Mouse (Mus musculus): Measurements from ENCODE around the gene Gm12166.

Gm12166 gene

DNA sequence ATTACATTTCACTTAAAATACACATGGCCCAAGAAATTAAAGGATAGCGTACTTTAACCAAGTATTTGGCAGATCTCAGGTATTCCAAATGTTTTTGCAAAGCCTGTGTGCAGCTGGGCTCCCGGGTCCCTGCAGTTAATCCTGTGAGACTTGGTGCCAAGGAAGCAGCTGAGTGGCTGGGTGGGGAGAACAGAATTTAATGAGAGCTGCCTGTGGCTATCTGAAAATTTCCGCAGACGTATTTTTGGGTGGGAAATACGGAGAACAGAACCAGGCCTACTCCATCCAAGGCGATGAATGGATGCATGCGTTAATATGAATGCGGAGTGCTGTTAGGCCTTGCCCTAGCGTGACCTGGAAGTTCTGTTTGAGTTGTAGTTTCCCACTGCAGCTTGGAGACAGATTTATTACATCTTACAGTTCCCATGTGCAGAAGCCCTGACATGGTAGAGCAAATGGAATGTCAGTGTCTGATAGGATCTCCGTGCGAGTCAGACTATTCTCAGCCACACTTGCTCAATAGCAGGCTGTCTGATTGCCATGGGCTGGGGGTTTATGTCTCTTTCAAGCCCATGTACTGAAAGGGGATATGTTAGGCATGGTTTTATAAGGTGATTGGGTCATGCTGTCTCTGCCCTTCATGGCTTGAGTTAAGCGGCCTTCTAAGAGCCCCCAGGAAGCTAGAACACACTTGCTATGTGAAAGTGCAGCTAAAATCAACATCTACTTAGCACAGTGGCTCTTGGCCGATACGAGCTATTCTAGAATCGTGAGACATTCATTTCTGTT, 21.1 kb upstream of the Gm12166 start:
- no peak for DNase-seq (ENCODE audit: low read depth)

GRCm38 (mm10) chr11:46072466-46073060, 20.4 kb upstream of the Gm12166 start:
- no peak for DNase-seq (ENCODE audit: low read depth)

- no peak for DNase-seq (ENCODE audit: low read depth)
Observed at GRCm38 (mm10) chr11:46070789-46071188, 18.7 kb upstream of the Gm12166 start.

DNA sequence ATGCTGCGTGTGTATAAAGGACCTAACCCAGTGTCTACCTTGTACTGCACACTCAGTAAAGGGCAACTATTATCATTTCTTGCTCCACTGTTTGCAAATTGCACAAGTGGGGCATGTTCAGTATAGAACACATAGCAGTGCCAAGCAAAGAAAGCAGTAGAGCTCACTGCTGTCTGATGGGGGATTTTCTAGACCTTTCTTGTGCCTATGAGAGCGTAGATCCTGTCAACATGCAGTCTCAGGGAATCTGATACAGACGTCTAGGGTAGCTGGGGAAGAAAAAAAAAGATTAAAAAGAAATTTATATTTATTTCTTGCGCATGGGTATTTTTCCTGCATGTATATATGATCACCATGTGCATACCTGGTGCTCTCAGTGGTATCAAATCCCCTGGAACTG, 18.0 kb upstream of the Gm12166 start:
- no peak for DNase-seq (ENCODE audit: low read depth)

- no peak for DNase-seq (ENCODE audit: low read depth)
Observed at GRCm38 (mm10) chr11:46069408-46070003, 17.4 kb upstream of the Gm12166 start.

DNA sequence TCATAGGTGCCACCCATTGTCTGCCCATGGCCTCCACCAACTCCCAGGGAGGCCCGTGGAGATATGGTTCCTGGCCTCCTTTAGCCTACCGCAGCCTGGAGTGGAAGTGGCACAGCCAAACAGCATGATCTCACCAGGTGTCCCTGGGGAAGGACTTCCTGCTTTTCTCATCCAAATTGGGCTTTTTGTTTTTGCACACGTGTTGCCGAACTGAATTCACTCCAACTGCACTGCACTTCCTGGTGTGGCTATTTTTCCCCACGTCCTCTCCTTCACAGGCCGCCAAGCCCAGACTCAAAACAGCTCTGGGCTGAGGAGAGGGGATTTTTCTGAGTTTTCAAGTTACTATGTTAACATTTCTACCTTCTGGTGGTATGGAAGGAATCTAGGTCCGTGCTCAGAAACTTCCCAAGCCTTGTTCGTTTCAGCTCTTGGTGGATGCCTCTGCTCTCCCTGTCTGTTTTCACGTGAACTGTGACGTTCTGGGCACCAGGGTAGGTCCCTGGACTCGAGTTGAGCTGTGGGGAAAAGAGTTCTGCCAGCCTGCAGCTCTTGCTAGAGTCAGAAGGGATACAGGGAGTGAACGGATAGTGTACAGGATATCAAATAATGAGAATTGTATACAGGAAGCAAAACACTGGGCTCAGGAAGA, 16.8 kb upstream of the Gm12166 start:
- no peak for DNase-seq (ENCODE audit: low read depth)

DNA sequence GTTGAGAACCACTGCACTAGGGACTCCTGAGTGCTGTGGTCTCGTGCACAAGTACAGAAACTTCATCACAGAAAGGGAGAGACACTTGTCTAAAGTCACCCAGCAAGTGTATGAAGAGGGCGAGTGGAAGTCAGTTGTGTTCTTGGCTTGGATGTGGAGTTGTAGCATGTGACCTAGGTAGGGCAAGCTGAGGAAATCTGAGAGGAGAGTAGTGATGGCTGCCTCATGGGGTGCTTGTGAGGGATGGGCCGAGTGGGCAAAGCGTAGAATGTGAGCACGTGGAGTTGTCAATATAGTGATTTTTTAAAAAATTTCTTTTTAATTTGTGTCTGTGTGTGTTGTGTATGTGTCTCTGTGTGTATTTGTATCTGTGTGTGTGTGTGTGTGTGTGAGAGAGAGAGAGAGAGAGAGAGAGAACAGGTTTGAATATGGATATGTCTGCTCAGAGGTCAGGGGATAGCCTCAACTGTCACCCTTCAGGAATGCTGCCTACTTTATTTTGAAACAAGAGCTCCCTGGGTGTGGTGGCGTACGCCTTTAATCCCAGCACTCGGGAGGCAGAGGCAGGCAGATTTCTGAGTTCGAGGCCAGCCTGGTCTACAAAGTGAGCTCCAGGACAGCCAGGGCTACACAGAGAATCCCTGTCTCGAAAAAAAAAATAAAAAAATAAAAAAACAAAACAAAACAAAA, 15.4 kb upstream of the Gm12166 start:
- DNase-seq (ENCODE audit: low read depth): no peak

DNA sequence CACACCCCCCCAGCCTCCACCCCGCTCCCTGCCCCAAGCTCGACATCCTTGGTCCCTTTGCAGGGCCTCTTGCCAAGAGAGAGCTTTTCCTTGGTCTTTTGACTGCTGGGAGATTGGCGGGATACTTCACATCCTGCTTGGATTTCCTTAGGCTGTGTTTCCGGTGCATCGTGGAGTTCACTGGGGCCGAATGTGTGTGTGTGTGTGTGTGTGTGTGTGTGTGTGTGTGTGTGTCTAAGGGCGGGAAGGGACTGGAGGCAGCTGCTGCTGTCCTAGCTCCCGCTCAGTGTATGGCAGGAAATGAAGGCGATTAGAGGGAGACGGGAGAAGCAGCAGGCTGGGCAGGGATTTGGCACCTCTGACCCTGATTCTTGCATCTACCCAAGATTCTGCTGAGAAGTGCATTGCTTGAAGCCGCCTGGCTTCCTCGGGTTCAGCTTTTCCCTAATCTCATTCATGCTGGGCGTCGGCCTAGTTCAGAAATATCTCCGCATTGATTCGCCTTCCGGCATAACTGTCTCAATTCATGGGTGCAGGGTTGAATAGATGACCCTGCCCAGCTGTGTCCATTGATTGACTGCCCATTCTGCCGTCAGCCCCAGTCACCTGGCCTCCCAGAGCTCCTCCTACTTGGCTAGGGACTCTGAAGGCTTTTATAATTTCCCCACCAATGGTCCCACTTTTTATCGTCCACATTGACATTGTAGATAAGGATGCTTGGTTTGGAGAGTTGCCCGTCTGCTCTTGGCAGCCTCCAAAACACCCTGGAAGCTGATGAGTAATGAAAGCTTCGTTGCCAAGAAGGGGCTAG, 13.3 kb upstream of the Gm12166 start:
- no peak for DNase-seq (ENCODE audit: low read depth)

- DNase-seq (ENCODE audit: low read depth): no peak
Observed at GRCm38 (mm10) chr11:46064767-46065166, 12.6 kb upstream of the Gm12166 start.

GRCm38 (mm10) chr11:46062993-46063731, 11.0 kb upstream of the Gm12166 start:
- peak; percentile 23 for DNase-seq (ENCODE audit: low read depth)

GRCm38 (mm10) chr11:46062569-46062968, 10.4 kb upstream of the Gm12166 start:
- DNase-seq (ENCODE audit: low read depth): no peak

DNA sequence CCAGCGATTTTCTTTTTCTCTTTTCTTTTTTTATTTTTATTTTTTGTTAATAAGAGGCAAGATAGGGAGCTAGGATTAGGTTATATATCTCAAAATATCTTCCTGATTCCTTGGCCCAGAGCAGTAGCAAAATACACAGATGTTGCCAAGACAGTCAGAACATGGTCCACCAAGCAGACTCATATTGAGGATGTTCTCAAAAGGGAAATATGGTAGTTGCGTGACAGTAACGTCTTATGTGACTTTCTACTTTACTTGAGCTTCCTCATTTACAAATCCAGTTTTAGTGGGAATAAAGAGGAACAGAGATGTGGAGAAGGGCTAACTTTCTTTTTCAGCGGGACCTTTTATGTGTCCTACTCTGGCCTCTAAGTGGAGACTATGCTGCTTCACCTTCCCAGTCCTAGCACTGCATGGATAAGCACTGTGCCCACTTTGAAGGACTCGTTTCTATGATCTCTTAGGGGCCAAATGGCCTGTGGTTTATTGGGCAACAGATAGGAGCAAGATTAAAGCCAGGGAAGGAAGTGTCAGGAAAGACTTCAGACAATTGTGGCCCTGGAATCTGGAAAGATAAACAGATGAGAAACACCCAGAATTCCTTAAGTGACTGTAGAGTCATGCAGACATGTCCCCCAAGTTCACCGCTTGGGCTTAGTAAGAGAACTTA, 9.8 kb upstream of the Gm12166 start:
- no peak for DNase-seq (ENCODE audit: low read depth)

GRCm38 (mm10) chr11:46060651-46061020, 8.5 kb upstream of the Gm12166 start:
- no peak for DNase-seq (ENCODE audit: low read depth)

- no peak for DNase-seq (ENCODE audit: low read depth)
Observed at GRCm38 (mm10) chr11:46059887-46060650, 7.9 kb upstream of the Gm12166 start.

GRCm38 (mm10) chr11:46058916-46059315, 6.8 kb upstream of the Gm12166 start:
- DNase-seq (ENCODE audit: low read depth): no peak

- no peak for DNase-seq (ENCODE audit: low read depth)
Observed at GRCm38 (mm10) chr11:46058011-46058410, 5.9 kb upstream of the Gm12166 start.

DNA sequence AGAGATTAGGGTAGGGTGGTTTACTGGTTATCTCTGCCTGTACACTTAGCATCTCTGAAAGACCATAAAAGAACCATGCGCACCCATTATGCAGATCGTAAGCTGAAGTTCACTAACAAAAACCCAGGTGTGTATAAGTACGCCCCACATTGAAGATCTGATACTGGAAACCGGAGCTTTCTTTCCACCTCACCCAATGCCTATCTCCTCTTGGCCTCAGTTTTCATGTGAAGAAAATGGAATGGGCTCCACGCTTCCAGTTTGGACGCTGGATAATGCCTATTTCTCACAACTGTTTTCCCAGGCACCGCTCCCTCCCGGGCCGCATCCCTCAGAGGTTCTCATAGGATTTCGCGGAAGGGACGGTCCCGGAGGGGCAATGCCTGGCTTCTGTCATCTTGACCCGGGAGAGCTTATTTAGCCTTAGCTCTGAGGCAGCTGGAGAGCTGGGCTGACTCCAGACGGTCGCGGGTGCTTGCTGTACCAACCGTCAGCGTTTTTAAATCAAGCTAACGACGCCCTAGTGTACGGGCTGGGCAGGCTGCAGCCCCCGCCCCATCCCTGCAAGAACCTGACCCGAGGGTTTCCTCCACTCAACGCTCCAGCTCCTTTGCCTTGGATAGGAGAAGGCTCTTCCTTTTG, 4.8 kb upstream of the Gm12166 start:
- DNase-seq (ENCODE audit: low read depth): no peak

- no peak for DNase-seq (ENCODE audit: low read depth)
Observed at GRCm38 (mm10) chr11:46055896-46056769, 4.0 kb upstream of the Gm12166 start, which contains the start of gene Adam19. Adam19 (plus strand) TSS chr11:46055992.

Measured in 416B (cell line).